Mouse (Mus musculus): ENCODE data around the gene Cntrob. TPM values are rescaled to one million over a fixed set of nuclear protein-coding genes. Genes with fewer than 3 reads are reported as not detected.
A peak's percentile ranks its signal among the peaks of the same experiment; 100 is the strongest.

Cntrob gene
- polyA plus RNA-seq, 1 experiment, result 42.2 TPM

GRCm38 (mm10) chr11:69264276-69264675, 59.3 kb downstream of the Cntrob start:
- TF ChIP-seq POLR2A (IDR thresholded peaks at IDR 0.05; ENCODE audit: borderline replicate concordance, extremely low read depth, insufficient read depth, insufficient read length, poor library complexity, severe bottlenecking) (no peak), CTCF (IDR thresholded peaks at IDR 0.05; ENCODE audit: borderline replicate concordance, extremely low read depth, insufficient read depth, insufficient read length) (no peak)
- DNase-seq (ENCODE audit: low read depth), result no peak

GRCm38 (mm10) chr11:69260111-69260510, 63.5 kb downstream of the Cntrob start:
- no peak for DNase-seq (ENCODE audit: low read depth)
- TF ChIP-seq CTCF (IDR thresholded peaks at IDR 0.05; ENCODE audit: borderline replicate concordance, extremely low read depth, insufficient read depth, insufficient read length) (no peak), POLR2A (IDR thresholded peaks at IDR 0.05; ENCODE audit: borderline replicate concordance, extremely low read depth, insufficient read depth, insufficient read length, poor library complexity, severe bottlenecking) (no peak)

GRCm38 (mm10) chr11:69258287-69258686, 65.3 kb downstream of the Cntrob start:
- TF ChIP-seq CTCF (IDR thresholded peaks at IDR 0.05; ENCODE audit: borderline replicate concordance, extremely low read depth, insufficient read depth, insufficient read length) (peak; percentile 86), POLR2A (IDR thresholded peaks at IDR 0.05; ENCODE audit: borderline replicate concordance, extremely low read depth, insufficient read depth, insufficient read length, poor library complexity, severe bottlenecking) (no peak)
- DNase-seq (ENCODE audit: low read depth), result peak; percentile 63

- peak; percentile 11; the same call in 1 of the 2 replicates for TF ChIP-seq CTCF (IDR thresholded peaks at IDR 0.05; ENCODE audit: borderline replicate concordance, extremely low read depth, insufficient read depth, insufficient read length)
- no peak for TF ChIP-seq POLR2A (IDR thresholded peaks at IDR 0.05; ENCODE audit: borderline replicate concordance, extremely low read depth, insufficient read depth, insufficient read length, poor library complexity, severe bottlenecking)
Measured at GRCm38 (mm10) chr11:69257807-69258206, 65.8 kb downstream of the Cntrob start.

GRCm38 (mm10) chr11:69257072-69257471, 66.5 kb downstream of the Cntrob start:
- DNase-seq (ENCODE audit: low read depth), result no peak
- TF ChIP-seq POLR2A (IDR thresholded peaks at IDR 0.05; ENCODE audit: borderline replicate concordance, extremely low read depth, insufficient read depth, insufficient read length, poor library complexity, severe bottlenecking), result no peak

More at GRCm38 (mm10) chr11:69257807-69258206, 65.8 kb downstream of the Cntrob start:
- DNase-seq (ENCODE audit: low read depth), result peak; percentile 75

- TF ChIP-seq CTCF (IDR thresholded peaks at IDR 0.05; ENCODE audit: borderline replicate concordance, extremely low read depth, insufficient read depth, insufficient read length), result no peak
- TF ChIP-seq POLR2A (IDR thresholded peaks at IDR 0.05; ENCODE audit: borderline replicate concordance, extremely low read depth, insufficient read depth, insufficient read length, poor library complexity, severe bottlenecking), result no peak
Measured at GRCm38 (mm10) chr11:69254808-69255207, 68.8 kb downstream of the Cntrob start.

GRCm38 (mm10) chr11:69253131-69253530, 70.4 kb downstream of the Cntrob start:
- TF ChIP-seq CTCF (IDR thresholded peaks at IDR 0.05; ENCODE audit: borderline replicate concordance, extremely low read depth, insufficient read depth, insufficient read length) (no peak), POLR2A (IDR thresholded peaks at IDR 0.05; ENCODE audit: borderline replicate concordance, extremely low read depth, insufficient read depth, insufficient read length, poor library complexity, severe bottlenecking) (no peak)
- peak; percentile 8 for DNase-seq (ENCODE audit: low read depth)

More at GRCm38 (mm10) chr11:69254808-69255207, 68.8 kb downstream of the Cntrob start:
- no peak for DNase-seq (ENCODE audit: low read depth)

- TF ChIP-seq CTCF (IDR thresholded peaks at IDR 0.05; ENCODE audit: borderline replicate concordance, extremely low read depth, insufficient read depth, insufficient read length) (no peak), POLR2A (IDR thresholded peaks at IDR 0.05; ENCODE audit: borderline replicate concordance, extremely low read depth, insufficient read depth, insufficient read length, poor library complexity, severe bottlenecking) (no peak)
Measured at GRCm38 (mm10) chr11:69251953-69252352, 71.6 kb downstream of the Cntrob start.

GRCm38 (mm10) chr11:69251135-69251842, 72.3 kb downstream of the Cntrob start:
- DNase-seq (ENCODE audit: low read depth), result peak; percentile 11
- no peak for TF ChIP-seq POLR2A (IDR thresholded peaks at IDR 0.05; ENCODE audit: borderline replicate concordance, extremely low read depth, insufficient read depth, insufficient read length, poor library complexity, severe bottlenecking)
- peak; percentile 42; the same call in 1 of the 2 replicates for TF ChIP-seq CTCF (IDR thresholded peaks at IDR 0.05; ENCODE audit: borderline replicate concordance, extremely low read depth, insufficient read depth, insufficient read length)

More at GRCm38 (mm10) chr11:69251953-69252352, 71.6 kb downstream of the Cntrob start:
- no peak for DNase-seq (ENCODE audit: low read depth)

- TF ChIP-seq POLR2A (IDR thresholded peaks at IDR 0.05; ENCODE audit: borderline replicate concordance, extremely low read depth, insufficient read depth, insufficient read length, poor library complexity, severe bottlenecking), result no peak
- TF ChIP-seq CTCF (IDR thresholded peaks at IDR 0.05; ENCODE audit: borderline replicate concordance, extremely low read depth, insufficient read depth, insufficient read length), result no peak
Measured at GRCm38 (mm10) chr11:69250106-69250505, 73.5 kb downstream of the Cntrob start.

More at GRCm38 (mm10) chr11:69250106-69250505, 73.5 kb downstream of the Cntrob start:
- DNase-seq (ENCODE audit: low read depth), result no peak

Other genes starting within 250 kb of the Cntrob start
- 251 and 319 TPM in 2 replicates for gene Vamp2, start 235.3 kb downstream of the Cntrob start, polyA plus RNA-seq (2012; rRNA removed)
- 12.2 and 16.3 TPM in 2 replicates for gene Per1, start 228.6 kb downstream of the Cntrob start, polyA plus RNA-seq (2012; rRNA removed)
- 0.42 and 0.45 TPM in 2 replicates for gene Hes7, start 203.4 kb downstream of the Cntrob start, polyA plus RNA-seq (2012; rRNA removed)
- gene 9130213A22Rik, start 201.2 kb downstream of the Cntrob start, polyA plus RNA-seq (2012; rRNA removed), result 0.33 and 0.47 TPM in 2 replicates
- 2.8 and 3.5 TPM in 2 replicates for gene Aloxe3, start 197.9 kb downstream of the Cntrob start, polyA plus RNA-seq (2012; rRNA removed)
- gene Alox12b, start 166.8 kb downstream of the Cntrob start, polyA plus RNA-seq (2012; rRNA removed), result 0.13 and 0.23 TPM in 2 replicates
- gene Alox8, start 125.9 kb downstream of the Cntrob start, polyA plus RNA-seq (2012; rRNA removed), result 0.05 and 0.25 TPM in 2 replicates
- 0.20 and 0.25 TPM in 2 replicates for gene Gucy2e, start 86.7 kb downstream of the Cntrob start, polyA plus RNA-seq (2012; rRNA removed)
- 116 and 118 TPM in 2 replicates for gene Trappc1, start 205 bp upstream of the Cntrob start, polyA plus RNA-seq (2012; rRNA removed)
- 7.0 and 8.7 TPM in 2 replicates for gene Kcnab3, start 2.5 kb upstream of the Cntrob start, polyA plus RNA-seq (2012; rRNA removed)
- gene Rnf227, start 16.7 kb upstream of the Cntrob start, polyA plus RNA-seq (2012; rRNA removed), result 82.8 and 115 TPM in 2 replicates
- gene Chd3, start 45.6 kb upstream of the Cntrob start, polyA plus RNA-seq (2012; rRNA removed), result 321 and 358 TPM in 2 replicates
- gene Naa38, start 71.7 kb upstream of the Cntrob start, polyA plus RNA-seq (2012; rRNA removed), result 84.1 and 111 TPM in 2 replicates
- 26.7 and 28.7 TPM in 2 replicates for gene Cyb5d1, start 71.9 kb upstream of the Cntrob start, polyA plus RNA-seq (2012; rRNA removed)
- 5.7 TPM in 2 replicates for gene Tmem88, start 74.5 kb upstream of the Cntrob start, polyA plus RNA-seq (2012; rRNA removed)
- 12.4 and 38.7 TPM in 2 replicates for gene Kdm6b, start 89.9 kb upstream of the Cntrob start, polyA plus RNA-seq (2012; rRNA removed)
- gene Dnah2, start 225.3 kb upstream of the Cntrob start, polyA plus RNA-seq (2012; rRNA removed), result 4.7 and 5.2 TPM in 2 replicates
- gene Efnb3, start 236.4 kb upstream of the Cntrob start, polyA plus RNA-seq (2012; rRNA removed), result 187 and 206 TPM in 2 replicates